Mouse (Mus musculus) megakaryocyte-erythroid progenitor cell, adult 5-6 weeks (primary cell): Measurements from ENCODE around the gene Zfp36l1. TPM values are rescaled to one million over a fixed set of nuclear protein-coding genes. Genes with fewer than 3 reads are reported as not detected.

Experiments
- ATAC-seq: replicated peaks from 2 replicates; pipeline ENCODE4 v1.8.0; 2016; ENCODE audit warnings: mild to moderate bottlenecking, inconsistent platforms; ENCODE audit not compliant: severe bottlenecking, poor library complexity, low FRiP score, low TSS enrichment
- total RNA-seq, 2 experiments: library from RNA; stranded (forward) in 1 of 2; stranded (reverse) in 1 of 2; fragments of 200-1000, 215-1000 nt in 1 of 2; fragments of >200 nt in 1 of 2; fragmentation: Nextera tagmentation in 1 of 2; gene quantifications; 2 replicates each; pipeline ENCODE4 v1.2.3; 2014 to 2017

The Zfp36l1 gene
- total RNA-seq, 2 experiments from 2014 or later = 18.5 to 76.1 TPM

GRCm38 (mm10) chr12:80112071-80112660, 647 bp downstream of the Zfp36l1 start:
- ATAC-seq = no peak

- ATAC-seq = no peak
Measured at GRCm38 (mm10) chr12:80111131-80112070, 1.4 kb downstream of the Zfp36l1 start.

DNA sequence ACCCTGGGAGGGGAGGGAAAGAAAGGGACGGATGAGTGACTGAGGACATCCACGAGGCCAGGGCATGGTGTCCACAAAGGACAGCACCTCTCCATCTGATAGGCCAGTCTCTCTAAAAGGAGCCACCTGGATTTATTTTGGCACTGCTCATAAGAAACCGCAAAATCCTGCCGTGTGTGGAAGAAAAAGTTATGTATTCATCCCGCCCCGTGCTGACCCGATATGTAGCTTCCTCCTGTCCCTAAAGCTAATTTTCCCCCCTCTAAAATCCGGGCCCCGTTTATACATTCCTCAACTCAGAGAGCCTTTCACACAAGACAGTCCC, 2.3 kb downstream of the Zfp36l1 start:
- no peak for ATAC-seq

DNA sequence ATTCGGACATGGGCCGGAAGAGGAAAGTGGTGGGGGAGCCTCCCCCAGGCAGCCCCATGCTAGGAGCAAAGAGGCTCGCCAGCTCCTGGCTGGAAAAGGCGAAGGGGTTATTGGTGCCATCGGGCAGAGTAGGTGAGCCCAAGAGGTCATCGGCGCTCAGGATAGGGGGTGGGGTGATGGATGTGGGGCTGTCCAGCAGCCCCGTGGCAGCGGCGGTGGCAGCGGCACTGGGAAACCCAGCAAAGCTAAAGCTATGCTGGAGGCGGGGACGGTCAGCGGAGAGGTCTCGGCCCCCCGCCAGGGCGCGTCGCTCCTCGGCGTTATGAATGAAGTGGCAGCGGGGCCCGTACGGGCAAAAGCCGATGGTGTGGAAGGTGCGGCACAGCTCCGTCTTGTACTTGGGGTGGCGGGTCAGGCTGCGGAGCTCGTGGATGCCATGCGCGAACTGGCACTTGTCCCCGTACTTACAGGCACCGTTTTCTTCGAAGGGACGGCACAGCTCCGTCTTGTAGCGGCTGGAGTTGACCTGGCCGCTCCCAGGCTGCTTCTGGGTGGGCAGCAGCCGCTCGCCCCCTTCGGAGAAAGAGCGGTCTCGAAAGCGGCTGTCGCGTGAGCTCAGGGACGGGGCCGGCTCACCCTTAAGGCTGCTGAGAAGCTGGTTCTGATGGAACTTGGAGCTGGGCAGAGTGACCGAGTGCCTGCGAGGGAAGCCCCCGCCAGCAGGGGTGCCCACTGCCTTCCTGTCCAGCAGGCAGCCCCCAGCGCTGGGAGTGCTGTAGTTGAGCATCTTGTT, 2.9 kb downstream of the Zfp36l1 start:
- ATAC-seq = no peak

- ATAC-seq = peak; percentile 36; the same call in 1 of the 2 replicates
Measured at GRCm38 (mm10) chr12:80108896-80109668, 3.7 kb downstream of the Zfp36l1 start.

DNA sequence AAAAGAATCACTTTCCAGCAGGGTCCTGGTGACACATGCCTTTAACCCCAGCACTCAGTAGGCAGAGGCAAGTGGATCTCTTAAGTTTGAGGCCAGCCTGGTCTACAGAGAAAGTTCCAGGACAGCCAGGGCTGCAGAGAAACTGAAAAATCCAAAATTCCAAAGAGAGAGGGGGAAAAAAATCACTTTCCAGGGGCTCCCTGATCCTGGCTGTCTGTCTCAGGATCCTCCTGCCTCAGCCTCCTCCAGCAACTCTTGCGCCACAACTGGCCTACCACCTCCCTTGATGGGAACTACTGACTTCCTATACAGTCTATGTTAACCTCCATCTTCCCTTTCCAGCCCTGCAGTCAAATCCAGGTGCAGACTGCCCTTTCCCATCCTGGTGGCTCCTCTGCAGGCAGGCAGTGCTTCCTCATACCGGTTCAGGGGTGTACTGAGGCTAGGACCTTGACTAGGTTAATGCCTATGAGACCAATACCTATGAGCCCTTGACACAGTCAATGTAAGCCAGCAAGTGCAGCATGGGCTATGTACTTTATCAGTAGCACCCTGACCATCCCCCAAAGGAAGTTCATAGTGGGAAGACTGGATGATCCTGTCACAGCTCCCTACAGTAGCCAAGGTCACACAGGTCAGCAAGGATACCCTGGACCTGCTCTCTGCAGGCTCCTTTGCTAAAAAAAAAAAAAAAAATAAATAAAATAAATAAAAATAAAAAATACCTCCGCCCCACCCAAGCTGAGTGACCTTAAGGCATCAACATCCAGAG, 5.7 kb downstream of the Zfp36l1 start:
- no peak for ATAC-seq

DNA sequence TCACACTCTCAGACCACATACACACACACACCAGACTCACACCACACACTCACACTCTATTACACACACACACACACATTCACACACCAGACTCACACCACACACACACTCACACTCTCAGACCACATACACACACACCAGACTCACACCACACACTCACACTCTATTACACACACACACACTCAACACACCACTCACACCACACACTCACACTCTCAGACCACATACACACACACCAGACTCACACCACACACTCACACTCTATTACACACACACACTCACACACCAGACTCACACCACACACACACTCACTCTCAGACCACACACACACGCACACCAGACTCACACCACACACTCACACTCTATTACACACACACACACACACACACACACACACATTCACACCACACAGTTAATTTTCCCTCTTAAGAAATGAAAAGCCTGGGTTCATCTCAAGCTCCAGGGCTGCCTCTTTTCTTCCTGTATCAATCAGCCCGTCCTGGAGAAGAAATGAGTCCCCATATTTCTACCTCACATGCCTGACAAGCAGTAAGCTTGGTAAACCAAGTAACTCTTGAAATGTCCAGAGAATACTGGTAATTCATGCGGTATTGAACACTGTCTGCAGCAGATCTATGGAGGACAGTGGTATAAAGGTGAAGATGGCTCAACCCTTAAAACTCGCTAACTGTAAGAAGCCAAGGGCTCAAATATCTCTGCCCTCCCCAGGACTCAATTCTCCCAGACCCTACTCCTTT, 6.5 kb downstream of the Zfp36l1 start:
- ATAC-seq = no peak

- ATAC-seq = no peak
Measured at GRCm38 (mm10) chr12:80103521-80103973, 9.3 kb downstream of the Zfp36l1 start.

DNA sequence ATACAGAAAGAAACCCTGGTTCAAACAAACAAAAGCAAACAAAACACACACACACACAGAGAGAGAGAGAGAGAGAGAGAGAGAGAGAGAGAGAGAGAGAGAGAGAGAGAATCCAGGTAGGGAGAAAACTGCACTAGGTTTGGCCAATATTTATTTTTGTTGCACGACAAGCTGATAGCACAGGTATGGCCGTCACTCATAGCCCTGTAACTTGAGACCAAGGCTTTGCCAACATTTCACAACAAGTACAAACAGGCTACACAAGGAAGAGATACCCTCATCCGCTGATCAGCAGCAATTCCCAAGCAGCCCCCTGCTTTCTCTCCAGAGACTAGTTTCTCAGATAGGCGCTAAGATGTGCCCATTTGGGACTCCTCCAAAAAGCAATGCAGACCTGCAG, 9.7 kb downstream of the Zfp36l1 start:
- ATAC-seq = no peak

DNA sequence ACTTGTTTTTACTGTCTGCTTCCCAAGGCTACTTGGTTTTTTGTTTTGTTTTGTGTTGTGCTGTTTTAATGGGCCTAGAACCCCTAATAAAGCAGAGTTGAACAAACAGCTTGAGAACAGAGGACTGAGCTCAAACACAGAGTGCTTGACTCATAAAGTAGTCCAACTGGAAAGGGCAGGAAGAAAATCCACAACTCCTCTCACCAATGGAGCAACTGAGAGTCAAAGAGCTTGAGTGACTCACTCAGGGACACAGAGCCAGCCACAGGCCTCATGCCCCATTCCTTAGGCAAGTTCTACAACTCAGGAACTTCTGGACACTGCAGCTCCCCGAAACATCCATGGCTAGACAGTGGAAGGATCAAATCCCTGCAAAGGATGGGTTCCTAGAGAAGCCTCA, 14.0 kb downstream of the Zfp36l1 start:
- ATAC-seq = no peak

GRCm38 (mm10) chr12:80096734-80097133, 16.1 kb downstream of the Zfp36l1 start:
- no peak for ATAC-seq

GRCm38 (mm10) chr12:80092787-80093186, 20.0 kb downstream of the Zfp36l1 start:
- no peak for ATAC-seq

- peak; percentile 32; the same call in 1 of the 2 replicates for ATAC-seq
Measured at GRCm38 (mm10) chr12:80091080-80091479, 21.7 kb downstream of the Zfp36l1 start.

GRCm38 (mm10) chr12:80090529-80090928, 22.3 kb downstream of the Zfp36l1 start:
- ATAC-seq = no peak

- peak; percentile 89 for ATAC-seq
Measured at GRCm38 (mm10) chr12:80088143-80088542, 24.7 kb downstream of the Zfp36l1 start.

- no peak for ATAC-seq
Measured at GRCm38 (mm10) chr12:80084446-80085112, 28.2 kb downstream of the Zfp36l1 start.

GRCm38 (mm10) chr12:80083937-80084336, 28.9 kb downstream of the Zfp36l1 start:
- ATAC-seq = peak; percentile 78
